Mouse (Mus musculus) adrenal gland, adult 2 months (tissue): ENCODE results near the gene D16Ertd472e. TPM values are rescaled to one million over a fixed set of nuclear protein-coding genes. Genes with fewer than 3 reads are reported as not detected.
A peak's percentile ranks its signal among the peaks of the same experiment; 100 is the strongest.
"Not testable (repeated sequence)": the region's sequence is repeated elsewhere in the genome, so short reads cannot be mapped to it uniquely, and the experiment has no call there.

Experiments used
- DNase-seq: peaks from one replicate; pipeline ENCODE4 v3.0.0; 2021
- polyA plus RNA-seq: library from polyadenylated mRNA; depleted of rRNA; stranded (reverse); fragments of >200 nt; gene quantifications from 2 replicates; pipeline ENCODE4 v1.2.3, GENCODE M21; 2012
- total RNA-seq, 2 experiments: library from RNA; stranded (reverse); gene quantifications; 2 replicates each; pipeline ENCODE4 v1.2.3; 2021

Gene D16Ertd472e
- total and polyA plus RNA-seq, 3 experiments: 9.9 to 80.5 (median 16.6) TPM

DNA sequence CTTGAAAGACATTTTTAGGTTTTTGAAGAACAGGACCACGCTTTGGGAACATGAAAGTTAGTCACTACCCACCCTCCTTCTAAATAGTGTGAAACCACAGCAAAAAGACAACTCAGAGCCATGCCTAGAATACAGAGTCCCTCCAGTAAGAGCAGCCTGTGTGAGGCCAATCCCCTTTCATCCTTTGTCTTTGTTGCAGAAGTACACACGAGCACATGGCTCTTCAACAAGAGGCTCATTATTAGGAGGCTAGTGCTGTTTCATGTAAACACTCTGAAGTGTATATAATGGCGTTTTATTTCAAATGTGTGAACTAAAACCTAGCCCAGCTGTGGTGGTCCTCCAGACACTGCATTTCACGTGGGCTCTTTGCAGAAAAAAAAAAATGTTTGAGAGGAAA is 3.5 kb downstream of the D16Ertd472e start:
- no peak for DNase-seq

DNA sequence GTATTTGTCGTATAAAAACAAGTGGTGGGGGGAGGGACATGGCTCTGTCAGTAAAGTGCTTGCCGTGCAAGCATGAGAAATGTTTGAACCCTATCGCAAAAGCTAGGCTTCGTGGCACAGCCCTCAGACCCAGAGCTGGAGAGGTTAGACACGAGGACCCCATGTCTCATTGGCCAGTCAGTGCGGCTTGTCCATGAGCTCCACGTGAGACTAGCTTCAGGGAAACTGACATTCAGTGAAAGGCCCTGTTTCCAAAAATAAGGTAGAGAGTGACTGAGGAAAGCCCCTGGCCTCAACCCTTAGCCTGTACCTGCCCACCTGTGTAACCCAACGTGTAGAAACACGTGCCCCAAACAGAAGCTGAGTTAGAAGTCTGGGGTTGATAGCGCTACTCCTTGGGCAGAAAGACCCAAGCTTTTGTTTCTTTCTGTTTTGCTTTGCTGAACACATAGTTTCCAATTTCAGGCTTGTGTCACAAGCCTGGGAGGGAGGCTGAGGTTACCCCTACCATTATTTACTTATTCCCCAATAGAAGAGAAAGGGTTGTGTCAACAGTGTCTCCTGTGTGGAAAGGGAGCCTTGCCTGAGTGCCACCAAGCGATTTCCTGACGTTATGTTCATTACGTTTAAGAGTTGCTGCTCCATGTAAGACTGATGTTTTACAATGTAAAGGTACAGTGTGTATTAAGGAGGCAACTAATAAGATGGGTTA is 12.2 kb downstream of the D16Ertd472e start:
- no peak for DNase-seq

DNA sequence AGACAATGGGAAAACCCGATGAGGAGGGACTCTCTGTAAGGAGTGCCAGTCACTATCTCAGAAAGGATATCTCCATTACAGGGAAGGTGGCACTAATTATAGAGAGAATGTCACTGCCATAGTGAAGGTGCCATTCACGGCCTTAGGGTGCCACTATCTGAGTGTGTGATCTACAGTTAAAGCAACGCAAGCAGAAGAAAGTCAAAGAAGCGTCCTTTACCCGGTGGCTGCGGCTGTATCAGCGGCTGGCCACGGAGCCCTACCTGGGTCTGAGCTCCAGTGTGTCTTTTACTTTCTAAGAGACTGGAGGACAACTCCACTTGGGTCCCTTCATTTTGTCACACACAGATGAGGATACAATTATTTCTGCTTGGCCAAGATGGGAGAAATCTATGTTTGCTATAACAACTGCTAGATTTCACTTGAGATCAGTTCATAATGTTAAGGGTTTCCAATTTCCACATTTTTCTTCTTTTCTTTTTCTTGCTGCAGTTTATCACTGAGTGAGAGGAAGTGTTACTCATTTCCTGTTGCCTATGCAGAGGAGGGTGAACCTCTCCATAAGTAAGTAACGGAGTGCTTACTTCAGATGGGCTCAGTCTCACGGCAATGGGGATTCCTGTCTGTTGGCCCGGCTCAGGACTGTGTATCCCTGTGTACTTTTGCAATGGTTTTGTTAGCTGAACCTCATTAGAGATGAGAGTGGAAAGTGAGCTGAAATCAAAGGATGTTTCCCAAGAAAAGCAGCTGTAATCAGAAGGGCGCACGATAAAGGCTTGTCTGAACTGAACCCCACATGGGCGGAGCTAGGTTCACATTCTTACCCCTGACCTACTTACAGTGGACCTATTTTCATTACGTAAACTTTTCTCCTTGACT is 13.2 kb downstream of the D16Ertd472e start:
- DNase-seq: peak; percentile 41

DNA sequence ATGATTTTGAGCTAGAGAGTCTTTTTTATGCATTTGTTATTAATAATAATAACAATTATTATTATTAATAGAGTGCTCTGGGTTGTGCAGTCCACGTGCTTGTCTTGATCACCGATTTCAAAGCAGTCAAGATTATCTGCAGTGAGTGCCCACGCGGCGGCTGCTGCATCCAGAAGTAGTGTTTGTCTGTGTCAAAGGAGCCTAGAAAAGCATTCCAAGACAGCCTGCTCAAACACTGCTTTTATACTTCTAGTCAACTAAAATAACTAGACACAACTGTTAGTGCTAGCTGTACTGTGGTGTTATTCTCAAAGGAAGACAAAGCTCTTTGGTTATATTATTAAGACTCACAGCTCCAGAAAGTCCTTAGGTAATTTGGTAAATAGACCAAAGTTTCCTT is 15.9 kb downstream of the D16Ertd472e start:
- no peak for DNase-seq

DNA sequence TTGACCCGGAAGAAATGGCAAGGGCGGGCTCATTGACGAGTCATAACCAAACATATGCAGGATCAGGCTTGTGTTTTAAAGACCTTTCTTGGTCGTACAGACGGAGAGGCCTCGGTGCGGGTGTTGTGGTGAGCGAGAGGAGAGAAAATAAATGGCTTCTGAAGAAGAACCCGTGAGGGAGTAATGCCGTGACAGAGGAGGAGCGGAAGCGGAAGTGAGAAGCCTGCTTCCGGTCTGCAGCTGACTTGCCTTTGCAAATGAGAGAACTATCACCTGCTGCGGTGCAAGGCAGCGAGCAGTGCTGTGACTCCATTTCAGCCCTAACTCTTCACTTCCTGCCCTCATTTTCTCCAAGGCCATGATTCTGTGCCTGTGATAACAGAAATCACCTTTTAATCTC is 16.4 kb downstream of the D16Ertd472e start:
- DNase-seq: no peak

DNA sequence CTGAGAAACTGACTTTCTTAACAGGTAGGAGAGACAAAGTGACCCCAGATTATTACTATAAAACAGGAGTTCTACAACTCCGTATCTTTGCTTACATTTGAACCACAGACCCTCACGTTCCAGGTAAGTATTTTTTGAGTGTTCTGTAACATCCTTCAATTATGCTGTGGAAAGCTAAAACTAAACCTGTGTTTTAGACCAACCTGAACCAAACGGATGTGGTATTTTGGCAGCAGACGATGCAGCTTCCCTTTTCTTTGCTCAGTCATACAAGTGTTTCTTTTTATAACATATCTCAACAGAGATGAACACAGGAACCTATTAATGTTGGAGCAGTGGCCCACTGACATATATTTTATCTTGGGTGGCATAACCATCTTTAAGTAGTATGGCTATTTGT is 18.9 kb downstream of the D16Ertd472e start:
- DNase-seq: no peak

DNA sequence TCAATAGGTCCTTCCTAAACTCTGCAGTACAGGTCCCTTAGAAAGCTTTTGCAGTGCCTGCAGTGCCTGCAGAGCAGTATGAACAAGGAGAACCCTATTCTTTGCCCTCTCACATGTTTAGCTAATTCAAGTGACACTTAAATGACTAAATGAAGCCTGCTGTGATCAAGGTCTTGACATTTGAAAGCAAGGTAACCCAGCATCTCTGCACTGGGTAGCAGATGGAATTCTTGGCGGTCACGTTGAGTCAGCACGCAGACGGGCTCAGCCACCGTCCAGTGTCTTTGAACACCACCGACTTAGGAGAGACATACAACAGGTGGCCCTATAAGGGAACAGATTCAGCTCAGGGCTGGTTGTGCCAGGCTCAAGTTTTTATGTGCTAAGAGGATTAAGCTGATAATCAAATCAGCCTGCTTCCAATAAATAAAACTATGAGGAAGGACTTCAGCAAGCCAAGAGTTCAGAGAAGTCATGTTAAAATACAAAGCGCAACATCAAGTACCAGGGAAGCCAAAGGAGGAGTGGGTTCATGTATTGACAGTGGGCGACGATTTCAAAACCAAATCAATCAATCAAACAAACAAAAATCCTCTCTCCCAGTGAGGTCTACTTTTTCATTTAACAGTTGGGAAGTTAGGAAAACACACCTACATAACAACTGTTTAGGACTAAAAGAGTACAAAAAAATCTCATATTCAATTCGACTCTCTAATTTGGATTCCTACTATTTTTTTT is 21.4 kb downstream of the D16Ertd472e start:
- DNase-seq: peak; percentile 86

DNA sequence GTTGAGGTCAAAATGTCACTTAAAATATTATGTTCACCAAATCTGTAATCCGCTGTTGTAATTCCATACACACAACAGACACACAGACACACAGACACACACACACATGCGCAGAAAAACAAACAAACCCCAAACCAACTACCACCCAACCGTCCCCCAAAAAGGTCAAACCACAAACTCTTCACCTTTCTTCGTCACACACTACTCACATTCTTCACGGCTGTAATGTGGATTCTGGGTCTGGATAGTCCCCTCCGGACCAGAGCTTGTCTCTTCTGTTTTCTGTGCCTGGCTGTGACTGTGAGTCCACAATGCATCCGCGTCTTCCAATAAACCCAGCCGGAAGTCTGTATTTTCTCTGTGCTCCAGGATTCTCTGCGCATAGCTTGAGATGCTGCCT is 29.1 kb downstream of the D16Ertd472e start:
- DNase-seq: no peak

DNA sequence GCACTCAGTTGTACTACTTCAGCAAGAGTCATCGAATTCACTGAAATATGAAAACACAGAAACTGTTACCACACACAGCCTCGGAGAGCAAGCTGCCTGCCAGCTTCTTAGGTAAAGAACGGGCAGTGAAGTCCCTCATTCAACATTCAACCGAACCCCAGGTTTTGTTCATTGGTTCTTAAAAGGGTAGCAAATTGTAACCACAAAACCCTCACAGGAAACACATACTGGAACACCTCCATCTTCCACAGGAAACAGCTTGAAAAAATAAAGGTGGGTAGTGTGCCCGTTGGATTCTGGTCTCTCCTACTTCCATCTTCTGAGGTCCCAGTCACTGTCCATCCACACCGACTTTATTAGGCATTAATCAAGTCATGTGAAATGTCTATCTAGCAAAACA is 30.0 kb downstream of the D16Ertd472e start:
- no peak for DNase-seq

DNA sequence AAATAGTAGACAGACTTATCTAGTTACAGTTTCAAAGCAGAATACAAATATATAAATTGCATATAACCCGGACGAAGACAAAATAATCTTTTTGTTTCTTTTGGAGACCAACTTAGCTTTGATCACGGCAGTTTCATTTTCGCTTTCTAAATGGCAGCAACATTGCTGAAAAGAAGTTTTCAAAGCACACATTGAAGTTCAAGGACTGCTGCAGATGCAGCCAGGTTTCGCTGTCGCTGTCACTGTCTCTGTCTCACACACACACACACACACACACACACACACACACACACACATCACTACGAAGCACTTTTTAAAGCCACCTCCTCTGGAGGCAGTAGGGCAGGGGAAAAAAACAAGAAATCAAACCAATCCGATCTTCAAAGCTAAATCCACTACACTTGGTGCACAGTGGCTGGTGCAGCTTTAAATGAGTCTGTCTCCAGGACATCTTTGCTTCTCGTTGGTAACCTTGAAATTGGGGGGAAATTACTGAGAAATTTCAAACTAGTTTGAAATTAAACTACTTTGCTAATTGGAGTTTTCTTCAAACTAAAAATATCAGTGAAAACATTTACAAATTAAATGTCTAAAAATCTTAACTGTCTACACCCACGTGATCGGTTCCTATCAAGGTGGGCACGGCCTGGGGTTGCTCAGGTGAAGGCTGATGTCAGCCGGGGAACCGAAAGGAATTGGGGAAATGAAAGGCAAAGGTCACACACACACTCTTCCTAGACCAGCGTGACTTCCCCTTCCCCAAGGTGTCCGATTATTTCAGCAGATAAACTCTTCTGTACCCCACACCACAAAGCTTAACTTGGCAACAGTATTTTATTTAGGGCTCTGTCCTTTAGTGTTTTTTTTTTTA is 35.9 kb downstream of the D16Ertd472e start:
- peak; percentile 57 for DNase-seq

DNA sequence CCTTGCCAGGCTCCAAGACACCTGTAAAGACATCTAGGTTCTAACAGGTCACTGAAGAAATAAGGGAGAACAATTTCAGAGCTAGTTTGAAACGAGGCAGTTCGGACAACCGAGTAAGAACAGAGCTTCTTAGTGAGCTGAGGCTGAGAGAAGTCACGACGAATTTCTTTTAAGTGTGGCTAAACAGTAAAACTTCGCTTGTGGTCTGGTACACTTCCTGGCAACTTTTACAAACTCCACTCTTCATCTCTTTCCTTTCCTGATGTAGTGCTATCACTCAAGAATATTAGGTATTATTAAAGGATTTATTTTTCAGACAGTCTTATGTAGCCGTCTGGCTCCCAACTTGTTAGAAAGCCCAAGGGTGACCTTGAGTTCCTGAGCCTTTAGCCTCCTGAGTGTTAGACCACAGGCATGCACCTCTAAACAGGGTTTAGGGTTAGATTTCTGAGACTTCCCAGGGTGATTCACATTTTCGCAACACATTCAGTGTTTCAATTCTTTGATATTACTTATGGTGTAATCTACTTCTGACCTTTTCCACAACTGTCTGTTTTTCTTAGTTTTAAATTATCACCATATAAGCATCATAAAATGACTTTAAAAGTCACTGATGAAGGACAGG is 38.6 kb downstream of the D16Ertd472e start:
- no peak for DNase-seq

DNA sequence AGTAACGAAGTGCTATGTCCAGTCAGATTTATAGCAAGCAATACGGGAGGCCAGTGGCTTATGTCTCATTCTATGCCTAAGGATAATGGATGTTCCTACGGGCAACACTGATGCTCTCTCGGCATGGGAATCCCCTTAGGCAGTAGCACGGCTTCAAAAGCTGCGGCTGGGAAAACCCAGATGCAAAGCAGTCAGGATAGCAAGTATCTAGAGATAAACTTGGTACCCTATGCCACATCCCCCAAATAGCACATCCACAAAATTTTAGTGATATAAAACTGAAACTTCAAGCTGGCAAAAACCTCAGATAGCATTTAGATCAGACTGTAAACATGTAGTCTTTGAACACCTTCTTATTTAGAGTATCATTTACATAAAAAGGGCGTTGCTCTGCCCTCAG is 39.2 kb downstream of the D16Ertd472e start:
- DNase-seq: no peak

DNA sequence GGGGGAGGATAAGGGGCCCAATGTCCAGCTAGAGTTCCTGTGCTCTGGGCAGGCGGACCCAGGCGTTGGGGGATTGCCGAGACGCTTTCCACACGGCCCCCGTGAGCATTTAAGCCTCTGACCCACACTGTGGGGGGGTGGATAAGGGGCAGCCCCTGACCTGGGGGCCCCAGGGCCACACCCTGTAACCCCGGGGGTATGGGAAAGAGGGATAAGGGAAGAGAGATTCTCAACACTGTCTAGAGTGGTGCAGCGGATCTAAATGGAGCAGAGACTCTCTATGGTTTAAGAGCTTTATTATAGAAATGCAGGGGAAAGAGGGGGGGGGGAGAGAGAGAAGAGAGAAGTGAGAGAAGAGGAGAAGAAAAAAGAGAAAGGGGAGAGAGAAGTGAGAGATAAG is 42.0 kb downstream of the D16Ertd472e start:
- no peak for DNase-seq

DNA sequence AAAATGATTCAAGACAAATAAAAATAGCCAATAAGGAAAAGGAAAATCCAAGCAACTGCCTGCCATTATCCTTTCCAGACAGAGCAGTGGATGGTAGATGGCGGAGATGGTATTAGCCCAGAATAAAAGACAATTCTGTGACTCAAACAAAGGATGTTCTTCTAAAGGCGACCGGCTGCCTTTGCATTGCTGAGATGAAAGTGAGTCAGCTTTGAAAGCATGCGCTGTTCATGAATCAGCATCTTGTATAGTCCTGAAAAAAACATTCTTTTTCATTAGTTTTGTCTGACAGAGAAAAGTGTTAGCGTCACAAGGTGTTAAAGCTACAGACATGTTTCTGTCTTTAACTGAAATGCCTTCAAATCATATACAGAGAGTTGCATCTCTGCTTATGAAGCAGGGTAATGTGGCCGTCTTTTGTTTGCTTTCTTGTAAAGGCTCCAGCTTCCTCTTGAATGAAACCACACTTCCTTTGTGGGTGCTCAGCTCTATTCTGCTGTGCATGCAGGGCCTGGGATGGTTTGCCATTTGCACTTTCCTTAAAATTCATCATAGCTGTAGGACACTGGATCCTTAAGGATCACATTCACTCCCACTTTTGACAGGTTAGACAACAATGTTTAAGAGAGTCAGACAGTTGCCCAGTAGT is 44.4 kb downstream of the D16Ertd472e start:
- no peak for DNase-seq

DNA sequence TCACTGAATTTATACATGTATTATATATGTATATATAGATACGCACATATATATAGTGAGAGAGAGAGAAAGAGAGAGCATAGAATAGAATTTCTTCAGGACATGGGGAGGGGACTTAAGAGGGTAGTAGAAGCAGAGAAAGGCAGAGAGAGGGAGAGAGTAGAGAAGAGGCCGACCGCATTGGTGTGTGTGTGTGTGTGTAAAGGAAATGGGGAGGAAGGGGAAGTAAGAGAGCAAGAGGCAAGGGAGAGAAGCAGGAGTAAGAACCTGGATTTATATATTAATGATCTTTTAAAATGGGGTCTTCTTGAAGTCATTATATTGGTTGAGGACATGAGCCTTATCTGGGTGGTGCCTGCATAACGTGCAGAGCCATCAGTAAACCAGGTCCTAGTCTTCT is 53.5 kb downstream of the D16Ertd472e start:
- no peak for DNase-seq

DNA sequence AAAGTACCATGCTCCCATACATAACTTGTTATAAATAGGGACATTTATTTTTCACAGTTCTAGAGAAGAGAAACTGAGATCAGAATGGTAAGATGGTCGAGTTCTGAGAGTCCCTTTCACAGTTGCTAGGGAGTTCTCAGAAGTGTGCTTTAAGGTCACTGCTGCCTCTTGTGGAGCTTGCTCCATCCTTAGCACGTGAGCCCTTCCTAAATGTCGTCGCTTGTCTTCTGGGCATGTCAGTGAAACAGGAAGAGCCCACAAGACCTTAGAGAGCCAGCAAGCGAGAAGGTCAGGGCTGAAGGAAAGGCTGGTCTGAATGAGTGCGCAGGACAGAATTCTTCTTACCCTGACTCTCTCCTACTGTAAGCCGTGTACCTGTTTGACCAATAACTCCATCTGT is 57.8 kb downstream of the D16Ertd472e start:
- DNase-seq: no peak

DNA sequence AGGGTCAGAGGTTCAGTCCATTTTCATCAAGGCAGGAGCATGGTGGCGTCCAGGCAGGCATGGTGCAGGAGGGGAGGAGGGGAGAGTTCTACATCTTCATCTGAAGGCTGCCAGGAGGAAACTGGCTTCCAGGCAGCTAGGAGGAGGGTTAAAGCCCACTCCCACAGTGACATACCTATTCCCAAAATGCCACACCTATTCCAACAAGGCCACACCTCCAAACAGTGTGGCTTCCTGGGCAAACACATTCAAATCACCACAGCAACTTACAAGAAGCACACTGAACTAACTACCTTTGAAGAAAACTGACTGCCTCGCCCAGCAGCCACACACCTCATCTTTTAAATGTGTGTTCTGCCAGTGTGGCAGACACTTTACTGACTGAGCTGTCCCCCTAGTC is 59.3 kb downstream of the D16Ertd472e start:
- DNase-seq: no peak

DNA sequence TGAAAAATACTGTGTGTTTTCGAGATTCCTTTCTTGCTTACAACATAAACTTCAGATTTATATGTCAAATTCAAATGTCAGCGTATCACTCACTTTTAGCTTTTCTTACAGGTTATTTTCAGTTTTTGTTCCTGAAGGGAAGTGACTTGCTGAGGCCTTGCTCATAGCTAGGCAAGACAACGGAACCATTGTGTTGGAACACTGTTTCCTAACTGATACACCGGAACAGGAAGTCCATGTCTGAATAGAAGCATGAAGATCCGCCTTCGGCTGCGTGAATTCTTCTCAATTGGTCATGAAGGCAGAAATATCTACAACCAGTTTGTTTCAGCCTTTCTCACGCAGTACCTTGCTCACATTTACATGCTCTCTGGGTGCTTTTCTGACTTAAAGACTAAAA is 65.0 kb downstream of the D16Ertd472e start:
- DNase-seq: no peak

DNA sequence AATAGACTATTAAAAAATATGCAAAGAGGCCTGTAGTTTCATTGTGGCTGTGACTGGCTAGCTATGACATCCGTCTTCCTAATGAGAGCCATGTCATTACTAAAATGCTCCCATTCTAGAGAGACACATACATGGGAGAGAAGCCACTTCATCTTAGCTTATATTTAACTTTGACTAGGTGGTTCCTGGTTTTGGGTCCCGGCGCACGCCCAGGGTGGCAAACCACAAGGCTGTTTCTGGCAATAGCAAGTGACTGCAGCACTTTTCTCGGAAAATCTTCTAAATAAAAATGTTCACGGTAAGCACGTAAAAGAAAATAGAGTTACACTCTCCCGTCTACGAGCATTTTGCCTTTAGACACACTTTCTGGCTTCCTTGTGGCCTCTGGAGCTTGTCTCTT is 74.0 kb downstream of the D16Ertd472e start:
- DNase-seq: no peak

DNA sequence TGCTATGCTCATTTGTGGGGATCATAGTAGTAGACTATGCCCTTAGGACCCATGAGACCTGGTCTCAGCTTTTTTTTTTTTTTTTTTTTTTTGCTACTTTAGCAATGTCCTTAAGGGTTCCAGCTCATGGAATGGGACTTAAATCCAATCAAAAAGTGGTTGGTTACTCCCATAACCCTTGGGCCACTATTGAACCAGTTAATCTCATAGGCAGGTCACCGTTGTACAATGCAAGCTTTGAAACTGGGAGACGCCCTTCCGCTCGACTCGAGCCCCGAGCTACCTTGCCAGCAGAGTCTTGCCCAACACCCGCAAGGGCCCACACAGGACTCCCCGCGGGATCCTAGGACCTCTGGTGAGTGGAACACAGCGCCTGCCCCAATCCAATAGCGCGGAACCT is 83.8 kb downstream of the D16Ertd472e start:
- not testable (repeated sequence) for DNase-seq

DNA sequence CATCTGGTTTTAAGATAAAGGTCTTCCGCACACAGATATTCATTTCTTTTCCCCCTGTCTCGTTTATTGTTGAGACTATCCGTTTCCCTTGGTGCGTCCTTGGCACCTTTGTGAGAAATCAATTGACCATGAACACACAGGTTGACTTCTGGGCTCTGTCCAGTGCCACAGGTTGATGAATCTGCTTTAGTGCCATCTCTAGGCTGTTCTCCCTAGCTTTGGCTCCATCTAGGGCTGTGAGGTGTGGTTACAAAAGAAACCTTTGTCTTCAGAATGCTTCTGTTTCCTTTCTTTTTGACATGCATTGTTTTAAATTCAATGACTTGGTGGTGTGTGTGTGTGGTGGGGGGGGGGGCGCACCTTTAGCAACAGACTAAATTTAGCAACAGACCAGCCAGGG is 85.7 kb downstream of the D16Ertd472e start:
- DNase-seq: no peak
